Mouse (Mus musculus) thymus, postnatal 4 days (tissue): ENCODE data around the gene Car6.

Source experiments
- DNase-seq: peaks from one replicate; pipeline ENCODE4 v3.0.0; 2021

The Car6 gene

DNA sequence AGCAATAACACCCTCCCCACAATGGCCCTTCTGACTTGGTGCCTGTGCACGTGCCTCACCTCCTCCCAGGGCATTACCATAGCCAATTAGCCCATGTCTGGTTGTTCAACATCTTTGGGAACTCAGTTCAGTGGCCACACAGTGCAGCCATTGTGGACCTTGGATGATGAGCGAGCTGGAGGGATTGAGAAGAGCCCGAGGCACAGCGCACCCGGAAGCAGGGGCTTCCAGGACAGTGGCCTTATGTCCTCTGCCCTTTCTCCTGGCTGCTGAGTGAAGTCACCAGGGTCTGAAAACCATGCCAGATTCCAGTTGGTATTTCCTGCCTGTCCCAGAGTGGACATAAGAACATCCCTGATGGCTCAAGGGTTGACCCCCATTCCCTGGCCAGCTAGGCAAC, at the start of gene Car6:
Car6 (minus strand) TSS at position 101 of the 400 bp plus-strand sequence.
- DNase-seq = no peak

DNA sequence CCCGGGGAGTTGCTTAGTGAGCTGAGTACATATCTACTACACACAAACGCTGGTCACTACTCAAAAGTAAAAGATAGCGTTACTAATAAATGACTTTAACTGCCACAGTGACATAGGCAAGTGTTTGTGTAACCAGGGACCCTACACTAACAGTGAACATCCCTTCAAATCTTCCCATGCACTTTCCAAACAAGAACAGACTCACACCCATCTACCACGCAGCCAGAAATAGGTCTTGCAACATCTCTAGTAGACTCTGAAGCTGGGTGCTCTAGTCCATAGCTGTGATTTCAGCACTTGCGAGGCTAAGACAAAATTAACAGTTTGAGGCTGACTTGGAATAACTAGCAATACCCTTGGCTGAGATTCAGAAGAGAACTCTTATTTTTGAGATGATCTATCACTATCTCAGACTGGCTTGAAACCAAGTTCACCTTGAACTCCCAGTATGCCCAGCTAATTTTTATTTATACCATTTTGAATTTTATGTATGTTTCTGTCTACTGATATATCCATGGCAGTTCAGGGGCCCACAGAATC, 48.7 kb upstream of the Car6 start:
- no peak for DNase-seq

DNA sequence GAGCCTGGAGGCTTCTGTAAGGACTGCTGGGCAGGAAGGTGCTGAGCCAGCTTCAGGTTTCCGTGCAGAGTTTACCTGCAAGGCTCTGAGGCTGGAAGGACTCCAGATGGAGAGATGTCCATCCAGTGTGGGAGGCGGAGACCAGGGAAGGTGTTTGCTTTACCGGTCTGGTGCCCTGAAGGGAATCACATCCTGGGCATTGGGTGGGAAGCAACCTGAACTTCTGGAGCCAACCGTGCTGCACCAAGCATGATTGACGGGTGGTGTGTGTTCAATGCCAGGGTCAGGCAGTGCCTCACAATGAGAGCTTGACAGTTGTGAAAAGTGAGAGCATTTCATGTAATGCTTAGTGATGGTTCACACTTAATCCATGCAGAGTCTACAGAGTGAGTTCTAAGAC, 47.8 kb upstream of the Car6 start:
- no peak for DNase-seq

DNA sequence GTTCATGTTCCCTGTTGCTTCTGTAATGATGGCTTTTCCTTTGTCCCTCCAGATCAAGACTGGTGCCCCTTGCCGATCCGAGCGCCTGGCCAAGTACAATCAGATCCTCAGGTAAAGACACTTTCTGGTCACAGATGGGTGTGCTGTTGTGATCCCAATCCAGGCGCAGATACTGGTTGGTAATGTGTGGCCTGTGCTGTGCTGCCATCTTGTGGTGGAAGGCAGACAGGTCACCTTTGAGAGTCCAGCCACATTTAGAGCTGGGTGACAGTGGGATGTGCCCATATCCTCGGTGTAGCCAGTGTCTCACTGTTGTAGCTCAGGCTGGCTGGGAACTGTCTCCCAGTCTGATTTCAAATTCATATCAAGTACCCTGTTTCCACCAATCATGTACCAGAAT, 46.9 kb upstream of the Car6 start:
- DNase-seq = peak; percentile 78

DNA sequence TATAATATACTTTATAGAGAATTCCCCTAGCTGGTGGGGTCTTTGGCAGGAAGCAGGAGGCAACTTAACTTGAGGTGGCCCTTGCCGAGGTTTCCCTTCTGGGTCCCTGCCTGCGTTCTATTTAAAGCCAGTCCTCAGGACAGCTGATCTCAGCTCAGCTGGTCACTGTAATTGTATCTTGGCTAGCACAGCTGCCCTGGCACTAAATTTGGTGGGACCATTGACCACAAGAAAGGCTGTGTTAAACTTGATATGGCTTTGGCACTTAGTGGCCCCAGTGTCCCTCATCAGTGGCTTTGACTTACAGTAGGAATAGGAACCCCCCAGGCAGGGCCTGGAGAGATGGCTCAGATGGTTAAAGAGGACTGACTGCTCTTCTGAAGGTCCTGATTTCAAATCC, 44.7 kb upstream of the Car6 start:
- no peak for DNase-seq

DNA sequence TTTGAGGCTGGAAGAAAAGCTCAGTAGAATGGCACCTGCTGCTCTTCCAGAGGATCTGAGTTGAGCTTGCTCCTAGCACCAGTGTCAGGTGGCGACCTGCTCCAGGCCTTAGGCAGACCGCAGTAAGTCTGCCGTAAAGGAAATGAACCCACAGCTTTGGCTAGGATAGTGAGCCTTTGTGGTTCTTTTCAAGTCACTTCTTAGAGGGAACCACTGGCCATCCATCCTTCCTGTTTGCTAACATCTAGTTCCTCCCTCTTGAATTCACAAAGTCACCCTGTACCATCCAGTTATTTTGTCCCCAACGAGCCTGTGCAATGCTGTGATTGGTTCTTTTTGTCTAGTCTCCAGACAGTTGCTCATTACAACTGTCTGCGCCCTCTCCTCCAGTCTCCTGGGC, 41.6 kb upstream of the Car6 start:
- DNase-seq = no peak

DNA sequence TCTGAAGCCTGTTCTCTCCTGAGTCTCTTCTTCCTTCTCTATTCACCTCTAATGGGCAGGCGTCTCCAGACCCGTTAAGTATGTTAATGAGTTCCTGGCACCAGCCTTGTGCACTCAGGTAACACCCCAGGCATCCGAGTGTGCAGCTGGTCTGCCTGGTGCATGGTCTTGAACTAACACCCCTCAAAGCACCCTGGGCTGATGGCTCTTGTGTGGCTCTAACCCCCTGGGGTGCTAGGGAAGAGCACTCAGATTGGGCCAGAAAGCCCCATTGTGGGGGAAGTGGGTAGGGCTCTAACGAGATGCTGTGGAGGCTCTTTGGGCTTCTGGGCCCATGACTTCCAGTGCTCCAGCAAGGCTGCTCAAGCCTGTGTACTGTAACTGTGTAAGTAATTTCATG, 40.6 kb upstream of the Car6 start:
- no peak for DNase-seq

DNA sequence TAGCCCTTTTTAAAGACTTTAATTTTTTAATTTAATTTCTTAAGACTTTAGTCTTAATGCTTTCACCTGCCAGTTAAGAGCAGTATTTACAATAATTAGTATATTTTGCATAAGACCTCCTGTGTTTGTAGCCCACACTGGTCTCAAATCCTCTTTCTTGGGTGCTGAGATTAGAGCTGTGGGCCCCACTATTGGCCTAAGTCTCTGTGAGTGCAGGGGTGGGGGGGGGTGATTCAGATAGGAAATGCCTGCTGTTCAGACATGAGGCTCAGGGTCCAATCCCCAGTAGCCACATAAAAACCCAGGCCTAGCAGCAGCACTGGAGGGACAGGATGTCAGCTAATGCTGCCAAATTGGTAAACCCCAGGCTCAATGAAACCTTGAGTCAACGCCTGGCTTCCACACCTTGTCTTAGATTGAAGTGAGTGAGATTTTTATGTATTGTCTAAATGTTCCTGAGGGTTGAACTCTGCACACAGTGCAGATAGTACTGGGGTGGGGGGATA, 39.3 kb upstream of the Car6 start:
- DNase-seq = no peak

DNA sequence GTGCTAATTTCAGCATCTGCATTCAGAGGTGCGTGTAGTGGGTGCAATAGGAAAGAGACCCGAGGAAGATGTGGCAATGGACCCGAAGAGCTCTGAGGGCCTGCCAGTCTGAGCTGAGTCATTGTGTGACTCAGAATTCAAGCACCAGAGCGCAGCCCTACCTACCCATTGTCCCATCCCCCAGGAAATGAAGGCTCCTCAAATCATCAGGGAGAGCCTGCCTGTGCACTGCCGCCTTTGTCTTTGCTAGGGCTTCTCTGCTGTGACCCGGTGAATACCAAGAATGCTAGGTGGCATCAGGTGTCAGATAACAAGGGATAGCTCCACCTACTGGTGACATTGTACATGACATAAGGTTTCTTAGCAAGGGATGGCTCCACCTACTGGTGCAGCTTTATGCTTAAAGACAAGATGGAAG, 38.8 kb upstream of the Car6 start:
- peak; percentile 81 for DNase-seq

DNA sequence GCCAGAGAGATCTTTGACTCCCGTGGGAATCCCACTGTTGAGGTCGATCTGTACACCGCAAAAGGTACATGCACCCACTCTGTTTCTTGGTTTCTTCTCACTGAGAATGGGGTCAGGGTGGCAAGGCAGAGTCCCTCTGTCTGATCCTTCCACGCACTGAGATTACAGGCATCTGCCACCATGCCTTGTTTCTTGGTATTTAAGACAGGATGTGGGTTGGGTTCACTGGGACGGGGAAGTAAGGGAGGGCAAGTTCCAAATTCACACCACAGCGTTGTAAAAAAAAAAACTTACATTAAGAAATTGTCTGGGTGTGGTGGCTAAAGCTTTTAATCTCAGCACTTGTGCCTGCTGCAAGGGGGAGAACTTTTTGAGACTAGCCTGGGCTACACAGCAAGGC, 38.4 kb upstream of the Car6 start:
- peak; percentile 33 for DNase-seq

DNA sequence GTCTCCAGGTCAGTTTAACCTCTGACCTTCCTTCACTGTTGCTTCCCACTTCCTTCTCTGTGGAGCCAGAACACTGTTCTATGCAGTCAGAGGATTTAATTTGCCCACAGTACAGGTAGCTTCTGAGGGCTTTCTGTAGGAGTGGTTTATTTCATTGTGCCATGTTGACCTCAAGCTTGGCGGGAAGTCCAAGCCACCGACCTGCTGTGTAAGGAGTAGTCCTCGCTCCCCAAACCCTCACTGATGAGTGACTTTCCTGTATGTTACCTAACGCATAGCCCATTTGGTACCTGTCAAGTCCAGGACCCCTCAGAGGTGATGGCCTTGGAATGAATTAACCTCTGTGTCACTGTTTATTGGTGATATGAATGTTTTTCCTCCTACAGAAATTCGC, 38.0 kb upstream of the Car6 start:
- no peak for DNase-seq

DNA sequence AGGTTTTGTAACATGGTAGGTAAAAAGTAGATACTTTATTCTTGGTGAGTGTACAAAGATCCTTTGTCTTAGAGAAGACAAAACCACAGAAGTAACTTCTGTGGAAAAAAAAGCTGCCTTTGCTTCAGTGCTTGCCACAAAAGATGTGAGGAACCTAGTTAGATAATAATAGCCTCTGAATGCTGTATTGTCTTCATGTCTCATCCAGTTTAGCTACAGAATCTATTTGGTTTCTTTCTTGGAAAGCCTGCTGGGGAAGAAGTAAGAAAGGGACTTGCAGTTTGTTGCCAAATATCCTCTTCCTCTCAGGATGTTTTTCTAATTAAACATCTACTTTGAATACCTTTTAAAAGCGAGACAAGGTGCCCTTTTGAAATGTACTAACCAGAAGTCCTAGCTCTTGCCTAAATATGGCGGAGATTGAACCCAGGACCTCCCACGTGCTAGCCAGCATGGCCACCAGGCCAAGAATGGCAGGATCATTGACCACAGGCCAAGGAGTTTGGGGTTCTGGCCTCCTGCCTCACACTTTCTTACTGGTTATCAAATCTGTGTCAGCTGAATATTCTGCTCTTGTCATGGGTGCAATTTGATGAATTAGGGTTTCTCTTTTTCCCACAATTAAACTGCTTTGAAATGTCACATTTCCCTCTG, 37.4 kb upstream of the Car6 start:
- no peak for DNase-seq

DNA sequence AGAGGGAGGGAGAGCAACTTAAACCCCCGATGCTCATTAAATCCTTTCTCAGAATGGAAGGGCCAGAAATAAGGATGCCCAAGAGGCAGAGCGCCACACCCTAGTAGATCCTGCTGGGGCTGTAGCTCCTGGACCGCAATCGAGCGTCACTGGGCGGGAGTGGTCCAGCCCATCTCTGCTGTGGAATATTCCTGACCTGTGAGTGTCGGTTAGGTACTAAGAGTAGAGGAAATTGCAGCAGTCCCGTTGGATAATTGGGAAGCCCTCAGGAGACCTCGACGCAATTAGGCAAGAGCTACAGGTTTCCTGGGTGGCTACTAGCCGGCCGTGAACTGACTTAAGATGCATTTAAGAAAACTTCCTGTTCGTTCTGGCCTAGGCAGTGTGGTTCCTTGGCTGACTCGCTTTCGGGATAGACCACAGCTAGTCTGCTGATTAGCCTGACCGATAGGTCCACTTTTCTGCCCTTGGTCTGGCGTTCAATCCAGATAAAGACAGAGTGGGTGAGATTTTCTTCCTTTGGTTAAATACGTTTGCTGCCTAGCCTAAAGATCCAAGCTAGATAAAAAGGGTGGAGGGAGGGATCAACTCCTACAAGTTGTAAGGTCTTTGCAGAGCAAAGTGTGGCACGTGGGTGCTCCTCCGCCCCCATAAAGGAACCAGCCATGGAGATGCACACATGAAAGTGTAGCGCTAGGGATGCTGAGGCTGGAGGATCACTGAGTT, 36.7 kb upstream of the Car6 start:
- DNase-seq = peak; percentile 39

DNA sequence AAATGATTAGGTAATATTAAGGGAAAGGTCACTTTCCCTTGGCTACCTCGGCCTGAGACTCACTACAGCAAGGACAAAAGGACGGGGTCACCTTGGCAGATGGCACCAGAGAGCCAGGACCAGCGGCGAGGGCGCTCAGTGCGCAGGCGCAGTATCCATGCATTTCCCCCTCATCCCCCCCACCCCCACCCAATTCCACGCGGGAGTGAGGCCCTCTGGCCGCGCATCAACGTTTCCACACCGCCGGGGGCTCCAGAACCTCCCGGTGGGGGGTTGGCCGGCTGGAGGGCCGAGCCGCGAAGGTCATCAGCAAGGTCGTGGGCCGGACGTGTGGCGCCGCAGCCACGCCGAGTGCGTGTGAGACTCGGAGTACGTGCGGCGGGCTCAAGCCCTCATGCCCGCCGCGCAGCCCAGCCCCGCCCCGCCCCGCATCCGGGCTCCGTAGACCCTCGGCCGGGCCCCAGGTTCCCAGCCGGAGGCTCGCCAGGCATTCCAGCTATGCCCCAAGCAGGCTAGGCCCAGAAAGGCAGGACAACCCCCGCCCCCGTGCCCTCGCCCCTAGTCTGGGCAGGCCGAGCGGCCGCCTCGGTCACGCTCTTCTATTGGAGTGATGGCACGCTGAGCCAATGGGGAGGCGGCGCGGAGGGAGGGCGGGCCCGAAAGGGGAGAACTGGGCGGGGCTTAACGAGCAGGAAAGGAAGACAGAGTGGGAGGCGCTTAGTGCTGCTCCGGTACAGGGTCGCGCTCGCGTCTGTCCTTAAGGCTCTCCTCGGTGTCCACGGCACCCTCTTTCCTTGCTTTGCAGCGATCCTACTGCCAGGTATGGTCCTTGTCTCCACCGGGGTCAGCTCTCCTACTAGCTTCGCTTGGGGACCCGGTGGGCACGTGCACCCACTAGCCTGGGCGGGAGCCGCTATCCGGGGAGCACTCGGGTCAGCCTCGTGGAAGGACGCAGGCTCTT, 35.7 kb upstream of the Car6 start, which contains the start of gene Eno1:
Eno1 (plus strand) TSS at position 201 of the 961 bp plus-strand sequence.
- DNase-seq = peak; percentile 98

DNA sequence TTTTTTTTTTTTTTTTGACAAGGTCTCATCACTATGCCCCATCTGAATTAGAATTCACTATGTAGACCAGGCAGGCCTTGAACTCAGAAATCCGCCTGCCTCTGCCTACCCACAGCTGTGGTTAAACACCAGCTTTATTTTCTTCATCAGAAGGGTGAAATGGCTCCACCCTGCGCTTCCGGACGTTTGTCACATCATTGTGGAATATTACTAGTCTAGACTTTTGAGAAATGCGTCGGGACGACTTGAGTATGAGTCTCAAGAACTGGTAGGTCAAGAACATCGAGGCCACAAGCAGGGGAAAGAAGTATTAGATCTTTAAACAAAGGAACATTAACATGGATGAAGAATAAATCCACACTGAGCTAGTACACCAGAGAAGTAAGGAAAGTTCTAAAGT, 34.9 kb upstream of the Car6 start:
- DNase-seq = no peak

DNA sequence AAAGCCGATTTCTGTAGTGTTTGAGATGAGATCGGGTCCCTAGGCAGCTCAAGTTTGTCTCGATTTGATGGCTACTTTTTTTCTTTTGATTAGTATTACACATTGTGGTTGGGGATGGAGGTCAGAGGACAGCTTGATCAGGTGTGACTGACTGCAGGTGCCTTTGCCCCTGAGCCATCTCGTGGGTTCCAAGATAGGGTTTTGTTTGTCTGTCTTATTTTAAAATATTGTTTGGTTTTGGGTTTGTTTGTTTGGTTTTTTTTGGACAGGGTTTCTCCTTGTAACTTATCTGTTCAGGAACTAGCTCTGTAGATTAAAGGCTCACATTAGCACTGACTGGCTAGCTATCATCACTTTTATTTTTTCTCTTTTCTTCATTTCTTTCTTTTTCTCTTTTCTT, 34.5 kb upstream of the Car6 start:
- no peak for DNase-seq

DNA sequence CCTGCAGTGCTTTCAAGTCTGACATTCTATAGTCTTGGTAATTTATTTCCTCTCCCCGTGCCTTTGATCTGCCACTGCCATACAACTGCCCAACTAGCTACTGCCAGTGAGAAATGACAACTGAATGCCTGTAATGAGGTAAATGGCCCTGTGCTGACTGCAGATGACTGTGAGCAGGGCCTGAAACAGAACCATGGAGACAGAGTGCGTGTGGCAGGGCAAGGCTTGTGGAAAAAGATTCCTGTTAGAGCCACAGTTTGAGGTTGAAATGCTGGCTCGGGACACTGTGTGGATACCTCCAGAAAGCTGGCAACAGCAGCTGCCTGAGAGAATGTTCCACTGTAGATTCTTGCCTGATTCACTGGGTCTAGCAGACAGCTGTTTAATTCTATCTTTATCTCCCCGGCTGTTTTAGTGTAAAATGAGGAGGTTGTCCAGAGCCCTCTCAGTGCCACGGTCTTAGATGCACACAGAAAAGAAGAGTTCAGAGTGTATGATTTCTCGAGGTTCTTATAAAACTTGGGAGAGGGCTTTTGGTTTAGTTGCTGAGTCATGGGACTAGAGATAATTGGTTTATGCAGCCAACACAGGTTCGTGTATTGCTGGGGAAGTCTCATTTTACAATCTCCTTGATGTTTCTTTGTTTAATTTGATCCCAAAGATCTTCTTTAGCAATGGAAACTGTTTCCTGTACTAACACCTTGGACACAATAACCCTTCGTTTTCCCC, 33.6 kb upstream of the Car6 start:
- no peak for DNase-seq

DNA sequence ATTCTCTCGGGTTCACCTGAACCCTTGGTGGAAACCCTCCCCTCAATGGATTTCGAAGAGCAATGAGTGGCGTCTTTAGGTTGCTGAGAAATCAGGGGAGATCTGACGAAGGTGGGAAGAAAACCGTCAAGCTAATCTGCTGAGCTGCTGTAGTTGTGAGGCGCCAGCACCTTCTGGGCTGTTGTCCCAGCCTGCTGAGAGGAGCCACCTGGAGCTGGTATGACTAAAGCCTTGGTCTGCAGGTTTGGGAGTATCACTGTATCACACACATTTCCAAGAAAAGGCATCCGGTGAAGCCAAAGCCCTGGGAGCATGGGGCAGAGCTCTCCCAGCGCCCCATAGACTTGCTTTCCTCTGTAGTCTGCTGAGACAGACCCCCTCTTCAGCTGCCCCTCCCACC, 30.7 kb upstream of the Car6 start:
- DNase-seq = no peak

DNA sequence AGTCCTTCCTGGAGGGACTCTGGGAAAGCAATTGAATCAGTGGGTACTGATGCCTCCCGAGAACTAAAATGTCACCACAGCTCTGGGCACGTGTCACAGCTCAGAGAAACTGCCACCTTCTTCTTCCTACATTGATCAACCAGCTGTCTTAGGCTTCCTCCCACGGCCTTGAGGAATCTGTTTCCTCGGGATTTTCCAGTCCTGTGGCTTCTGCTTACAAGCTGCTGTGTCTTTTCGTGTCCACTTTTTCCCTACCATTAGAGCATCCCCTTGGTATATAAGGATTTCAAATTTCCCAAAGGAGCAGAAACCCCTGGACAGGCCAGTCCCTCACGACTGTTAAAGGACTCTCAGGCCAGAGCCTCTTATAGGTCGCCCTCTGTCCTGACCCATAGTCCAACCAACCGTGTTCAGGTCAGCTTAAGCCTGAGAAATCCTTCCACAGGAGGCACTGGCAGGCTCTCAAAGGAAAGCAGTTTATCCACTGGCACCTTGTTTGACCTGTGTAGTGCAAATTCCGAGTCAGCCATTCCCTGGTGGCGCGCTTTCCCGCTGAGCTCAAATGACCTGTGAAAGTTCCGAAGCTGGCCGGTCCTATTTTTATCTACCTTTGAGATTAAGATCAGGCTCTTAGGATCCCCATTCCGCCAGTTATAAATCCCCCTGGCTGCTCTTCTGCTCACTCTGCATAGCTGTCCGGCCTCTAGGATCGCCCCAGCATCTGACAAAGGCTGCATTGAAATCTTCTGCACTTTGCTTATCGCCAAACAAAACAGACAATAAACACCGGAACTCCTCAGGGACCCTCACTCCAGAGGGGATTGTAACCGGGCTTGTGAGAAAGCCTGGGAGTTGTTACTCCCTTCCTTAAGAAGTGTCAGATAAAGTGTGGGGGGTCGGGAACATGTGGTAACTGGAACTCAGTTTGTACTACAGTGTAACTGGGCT, 29.6 kb upstream of the Car6 start:
- DNase-seq = no peak

DNA sequence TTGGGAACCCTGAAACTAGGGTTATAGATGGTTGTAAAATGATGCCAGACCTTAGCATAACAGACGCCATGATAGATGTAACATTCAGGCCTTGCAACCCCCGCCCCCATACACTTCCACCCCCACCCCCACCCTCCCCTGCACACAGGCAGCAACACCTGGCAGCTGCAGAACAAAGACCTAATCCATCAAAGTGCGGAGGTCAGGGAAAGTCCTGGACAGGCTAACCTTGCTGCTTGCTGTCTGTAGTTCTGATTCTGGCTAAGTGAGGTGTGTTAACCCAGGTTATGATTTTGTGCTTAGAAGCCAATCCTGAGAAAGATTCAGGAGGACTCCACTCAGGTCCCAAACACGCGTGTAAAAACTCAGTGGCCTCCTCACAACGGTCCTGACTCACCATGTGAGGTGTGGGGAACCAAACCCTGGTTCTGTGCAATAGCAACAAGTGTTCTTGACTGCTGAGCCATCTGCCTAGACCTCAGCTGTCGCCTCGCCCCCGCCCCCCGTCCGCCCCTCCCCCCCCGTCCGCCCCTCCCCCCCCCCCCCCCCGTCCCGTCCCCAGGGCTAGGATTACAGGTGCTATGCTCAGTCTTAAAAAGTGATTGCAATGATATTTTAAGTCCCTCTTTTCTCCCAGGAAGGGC, 28.7 kb upstream of the Car6 start:
- DNase-seq = no peak
